Mouse (Mus musculus) testis, postnatal 10 days (tissue): Measurements from ENCODE around the gene Mettl21c.
"Not testable (repeated sequence)": the region's sequence is repeated elsewhere in the genome, so short reads cannot be mapped to it uniquely, and the experiment has no call there.

Source experiments
- DNase-seq: peaks from one replicate; pipeline ENCODE4 v3.0.0; 2021; ENCODE audit warnings: low spot score

Mettl21c gene

DNA sequence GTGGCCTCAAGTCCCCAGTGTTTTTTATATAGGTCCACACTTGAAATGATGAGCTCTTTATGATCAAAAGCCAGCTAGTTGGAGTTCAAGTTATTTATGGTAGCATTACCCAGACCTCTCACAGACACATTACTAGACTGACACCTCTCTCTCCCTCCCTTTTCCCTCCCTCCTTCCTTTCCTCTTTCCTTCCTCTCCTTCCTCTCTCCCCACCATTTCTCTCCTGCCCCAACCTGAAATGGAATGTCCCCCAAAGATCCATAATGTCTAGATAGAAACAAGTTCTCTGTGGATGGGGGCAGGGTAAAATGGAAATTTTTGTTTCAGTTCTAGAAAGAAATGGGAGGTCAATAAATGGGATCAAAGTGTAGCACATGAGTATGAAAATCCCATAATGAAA is at the start of gene Mettl21c:
Gene Mettl21c (minus strand): TSS at position 101 of the 400 bp plus-strand sequence.
- DNase-seq, result no peak

DNA sequence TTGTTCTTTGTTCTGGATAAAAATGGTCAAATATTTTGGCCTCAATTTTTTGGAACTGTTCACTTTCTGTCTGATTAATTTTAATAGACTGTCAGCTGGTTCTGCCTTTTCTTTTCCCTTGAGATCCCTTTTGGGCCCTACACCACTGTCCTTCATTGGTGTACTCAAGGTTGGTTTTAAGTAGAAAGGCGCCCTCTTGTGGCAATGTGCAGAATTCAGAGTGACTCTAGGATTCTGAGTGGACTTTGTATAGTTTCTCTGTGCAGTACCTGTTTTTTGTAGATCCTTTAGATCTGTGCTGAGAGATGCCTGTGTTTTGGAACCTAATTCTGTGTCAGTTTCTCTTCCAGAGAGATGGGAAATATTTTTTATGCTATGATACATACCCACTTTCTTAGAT is 44.8 kb upstream of the Mettl21c start:
- DNase-seq, result peak; percentile 70

DNA sequence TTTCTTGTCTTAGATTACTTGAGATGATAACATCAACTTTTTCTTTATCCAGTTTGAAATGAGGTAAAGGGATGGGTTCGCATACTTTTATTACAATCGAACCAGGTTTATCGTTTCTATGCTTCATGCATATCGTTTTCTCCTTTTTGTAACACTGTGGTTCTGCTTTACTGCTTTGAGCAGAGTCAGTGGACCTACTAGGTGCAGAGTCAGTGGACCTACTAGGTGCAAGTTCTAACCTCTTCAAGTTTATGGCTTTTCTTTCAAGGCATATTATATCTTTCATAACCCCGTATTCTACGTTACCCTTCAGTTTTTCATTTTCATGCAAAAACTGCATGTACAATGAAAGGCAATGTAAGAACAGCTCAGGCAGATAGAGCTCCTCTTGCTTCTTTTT is 43.6 kb upstream of the Mettl21c start:
- DNase-seq, result no peak

DNA sequence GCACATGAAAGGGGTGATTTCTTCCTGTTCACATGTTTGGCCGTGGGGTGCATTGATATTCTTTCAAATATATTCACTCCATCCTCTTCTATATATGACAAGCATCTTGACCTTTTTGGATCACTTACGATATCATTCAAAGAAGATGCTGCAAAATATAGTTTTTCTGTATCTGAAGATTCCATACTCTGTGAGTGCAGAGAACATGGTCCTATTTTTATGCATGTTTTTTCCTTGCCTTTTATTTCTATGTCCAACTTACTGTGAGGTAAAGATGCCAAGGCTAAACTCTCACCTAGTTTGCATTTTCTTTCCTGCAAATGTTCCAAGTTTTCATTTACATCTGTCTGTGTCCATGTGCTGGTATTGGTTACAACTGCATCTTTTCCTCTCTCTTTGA is 42.0 kb upstream of the Mettl21c start, which contains the start of gene Gm8251:
Gene Gm8251 (minus strand): TSS at position 101 of the 400 bp plus-strand sequence.
- no peak for DNase-seq

DNA sequence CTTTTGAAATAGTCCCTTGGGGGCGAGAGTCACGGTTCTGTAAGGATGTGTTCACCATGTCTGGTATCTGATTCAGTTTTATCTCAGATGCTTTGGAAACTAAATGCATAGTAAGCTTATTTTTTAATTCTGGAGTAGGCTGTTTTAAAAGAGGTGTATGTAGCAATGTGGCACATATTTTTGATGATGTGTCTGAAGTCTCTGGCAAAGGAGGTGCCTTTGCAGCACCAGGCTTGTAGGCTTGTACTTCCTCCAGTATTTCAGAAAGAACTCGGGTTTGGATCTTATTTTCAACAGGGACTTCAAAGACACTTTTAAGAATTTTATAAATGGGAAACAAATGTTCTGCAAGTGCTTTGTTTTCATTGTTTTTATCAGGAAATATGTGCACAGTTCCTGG is 38.0 kb upstream of the Mettl21c start:
- no peak for DNase-seq

DNA sequence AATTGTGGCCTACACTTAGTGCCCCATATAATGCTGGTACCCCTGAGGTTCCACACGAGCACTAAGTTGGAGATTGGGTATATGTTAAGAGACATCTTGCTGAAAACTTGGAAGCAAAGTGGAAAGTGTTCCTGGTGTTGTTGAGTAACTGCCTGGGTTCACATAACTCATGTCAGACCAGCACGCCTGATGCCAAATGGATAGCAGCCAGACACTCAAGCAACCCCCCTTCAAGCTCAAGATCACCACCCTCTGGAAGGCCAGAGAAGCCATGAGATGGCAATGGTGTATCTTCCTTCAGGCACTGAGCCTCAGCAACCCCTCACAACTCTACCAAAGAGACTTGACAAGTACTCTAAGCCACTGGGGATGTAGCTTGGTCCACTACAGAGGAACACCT is 26.7 kb upstream of the Mettl21c start:
- no peak for DNase-seq

DNA sequence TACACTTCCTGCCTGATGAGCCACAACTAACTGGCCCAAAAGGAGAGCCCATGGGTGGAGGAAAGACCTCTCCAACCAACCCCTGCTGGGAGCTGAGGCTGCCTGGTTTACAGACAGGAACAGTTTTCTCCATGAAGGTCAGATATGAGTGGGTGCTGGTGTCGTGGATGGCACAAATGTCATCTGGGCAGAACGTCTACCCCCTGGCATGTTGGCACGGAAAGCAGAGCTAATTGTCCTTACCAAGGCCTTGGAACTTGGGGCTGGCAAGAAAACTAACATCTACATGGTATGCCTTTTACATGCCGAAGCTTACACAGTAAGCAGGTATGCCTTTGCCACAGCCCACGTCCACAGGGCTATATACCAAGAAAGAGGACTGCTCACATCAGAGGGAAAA is 25.9 kb upstream of the Mettl21c start:
- DNase-seq, result not testable (repeated sequence)

DNA sequence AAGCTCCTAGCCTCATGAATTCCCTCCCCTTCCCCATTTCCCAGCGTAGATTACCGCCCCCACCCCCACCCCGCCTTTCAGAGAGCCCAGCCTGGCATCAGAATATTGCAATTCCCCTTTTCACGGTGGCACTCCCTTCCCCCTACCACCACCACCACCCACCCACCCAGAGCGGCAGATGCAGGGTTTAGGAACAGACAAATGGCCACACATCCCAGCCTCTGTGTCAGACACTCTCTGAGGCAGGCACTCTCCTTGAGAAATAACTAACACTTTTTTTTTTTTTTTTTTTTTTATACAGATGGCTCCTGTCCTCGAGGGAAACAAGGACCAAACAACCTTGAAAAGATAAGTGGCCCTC is 22.7 kb upstream of the Mettl21c start:
- no peak for DNase-seq

DNA sequence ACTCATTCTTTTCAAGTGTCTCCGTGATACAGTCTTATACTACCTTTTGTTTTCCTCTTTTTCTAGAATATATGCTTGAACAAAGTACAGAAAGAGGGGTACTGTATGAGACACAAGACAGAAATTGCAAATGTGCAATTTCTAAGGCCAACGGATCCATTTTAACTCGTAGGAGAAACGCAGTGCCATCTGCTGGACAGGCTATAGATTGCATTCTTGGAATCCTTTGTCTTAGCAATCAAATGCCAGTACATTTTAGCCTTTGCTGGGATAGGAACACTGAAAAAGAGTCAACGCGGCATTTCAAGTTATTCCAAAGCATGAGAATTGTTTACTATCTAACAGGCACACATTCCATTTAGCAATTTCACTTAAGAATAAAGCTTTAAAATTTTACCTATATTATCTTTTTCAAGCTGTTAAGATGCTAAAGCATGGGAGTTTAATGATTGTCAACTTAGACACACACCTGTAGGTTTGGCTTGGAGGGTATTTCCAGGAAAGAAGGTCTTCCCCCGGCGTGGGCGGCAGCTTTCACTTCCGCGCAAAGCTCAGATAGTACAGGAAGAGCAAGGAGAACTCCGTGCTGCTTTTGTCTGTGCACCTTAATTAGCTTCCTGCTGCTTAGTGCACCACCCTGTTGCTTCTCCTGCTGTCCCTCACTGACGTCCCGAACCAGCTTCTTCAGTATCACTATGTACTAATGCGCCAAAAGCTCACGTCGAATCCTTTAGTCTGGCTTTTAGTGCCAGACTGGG is 22.1 kb upstream of the Mettl21c start:
- DNase-seq, result peak; percentile 81

DNA sequence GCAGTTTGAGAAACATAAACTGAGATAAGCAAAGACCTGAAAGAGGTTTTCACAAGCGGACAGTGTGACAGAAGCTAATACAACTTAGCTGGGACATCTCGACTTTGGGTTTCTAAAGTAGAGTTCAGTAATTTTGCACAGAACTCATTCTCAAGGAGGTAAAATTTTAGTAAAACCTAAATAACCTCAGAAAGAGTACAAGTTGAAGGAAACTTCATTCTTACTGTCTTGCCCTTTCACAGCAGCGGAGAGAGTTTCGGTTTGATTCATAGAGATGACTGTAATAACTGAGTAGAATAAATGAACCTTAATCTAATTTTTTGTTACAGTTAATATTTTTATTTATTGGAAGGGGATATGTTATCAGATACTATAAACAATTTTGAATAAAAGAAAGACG is 13.1 kb upstream of the Mettl21c start:
- DNase-seq, result no peak

DNA sequence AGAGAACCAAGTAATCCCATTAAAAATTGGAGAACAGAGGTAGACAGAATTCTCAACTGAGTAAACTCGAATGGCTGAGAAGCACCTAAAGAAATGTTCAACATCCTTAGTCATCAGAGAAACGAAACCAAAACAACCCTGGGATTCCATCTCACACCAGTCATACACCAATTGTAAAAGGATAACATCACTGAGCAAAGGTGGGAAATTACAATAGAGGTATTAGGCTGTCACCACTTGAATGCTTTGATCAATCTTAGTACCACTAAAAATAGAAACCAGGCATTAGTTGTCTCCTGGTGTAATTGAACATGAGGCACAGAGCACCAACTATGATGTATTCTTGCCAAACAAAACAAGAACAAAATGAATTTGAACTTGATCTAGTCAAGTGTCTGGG is 12.4 kb upstream of the Mettl21c start:
- no peak for DNase-seq

DNA sequence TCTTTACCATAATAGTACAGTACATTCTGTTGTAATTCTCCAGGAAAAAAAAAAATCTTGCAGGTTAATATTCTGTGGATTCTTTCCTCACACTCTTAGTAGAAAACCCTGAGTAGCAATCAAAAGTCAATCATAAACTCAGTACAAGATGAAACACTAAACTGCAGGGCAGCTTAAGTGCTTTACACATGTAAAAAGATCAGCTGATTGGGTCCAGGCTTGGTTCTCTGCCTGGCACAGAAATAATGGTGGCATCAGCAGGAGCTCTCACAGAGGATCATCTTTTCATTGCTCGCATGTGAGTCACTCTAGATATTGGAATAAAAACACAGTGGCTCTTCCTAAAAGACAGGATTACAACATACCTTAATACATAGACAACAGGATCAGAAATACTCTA is 7.8 kb upstream of the Mettl21c start:
- DNase-seq, result no peak

DNA sequence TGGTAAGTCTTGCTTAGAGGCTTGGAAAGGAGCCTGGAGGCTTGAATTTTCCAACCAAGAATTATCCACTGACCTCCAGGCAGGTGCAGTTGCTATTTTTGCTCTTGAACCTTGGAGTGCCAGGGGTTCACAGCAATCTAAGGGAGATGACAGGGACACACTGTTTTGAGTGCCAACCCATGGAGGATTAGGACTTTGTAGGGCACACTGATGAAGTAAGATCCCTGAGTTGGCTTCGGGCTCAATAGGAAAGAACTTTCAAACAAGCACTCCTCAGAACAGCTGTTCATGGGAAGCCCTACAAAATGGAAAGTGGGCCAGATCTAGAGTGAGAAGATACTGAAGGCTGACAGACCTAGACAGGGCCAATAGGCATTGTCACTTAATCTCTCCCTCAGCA is 2.8 kb upstream of the Mettl21c start:
- DNase-seq, result no peak

DNA sequence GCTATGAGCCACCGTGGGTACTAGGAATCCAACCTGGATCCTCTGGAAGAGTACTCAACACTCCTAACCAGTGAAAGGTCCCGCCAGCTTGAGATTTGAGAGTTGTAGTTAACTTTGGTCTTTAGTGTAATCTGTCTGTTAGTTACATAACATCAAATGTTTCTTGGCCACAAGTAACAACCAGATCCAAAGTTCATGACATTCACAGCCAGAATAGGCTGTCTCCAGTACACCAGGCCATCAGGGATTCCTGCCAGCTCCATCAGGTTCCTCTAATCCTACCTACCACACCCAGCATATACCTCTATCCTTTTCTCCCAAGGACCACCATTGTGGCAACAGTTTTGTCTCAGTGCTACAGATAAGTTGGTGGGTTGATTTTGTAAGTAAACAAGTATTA is 4.3 kb downstream of the Mettl21c start:
- no peak for DNase-seq

DNA sequence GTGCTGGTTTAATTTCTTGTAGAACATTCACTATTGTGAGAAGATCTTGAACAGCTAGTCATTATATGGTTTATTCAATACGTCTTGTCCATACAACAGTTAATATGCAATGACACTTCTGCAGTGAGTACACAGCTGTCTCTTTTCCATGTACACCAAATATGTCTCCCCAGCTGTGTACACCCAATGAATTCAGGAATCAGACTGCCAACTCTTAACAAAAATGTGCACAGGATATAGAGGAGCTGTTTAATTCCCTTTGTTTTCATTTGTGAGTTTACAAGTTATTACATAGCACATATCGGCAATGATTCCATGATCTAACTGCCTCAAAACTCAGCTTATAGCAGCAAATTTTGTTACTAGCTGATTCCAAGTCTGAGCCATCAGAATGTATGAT is 15.3 kb downstream of the Mettl21c start:
- DNase-seq, result no peak

DNA sequence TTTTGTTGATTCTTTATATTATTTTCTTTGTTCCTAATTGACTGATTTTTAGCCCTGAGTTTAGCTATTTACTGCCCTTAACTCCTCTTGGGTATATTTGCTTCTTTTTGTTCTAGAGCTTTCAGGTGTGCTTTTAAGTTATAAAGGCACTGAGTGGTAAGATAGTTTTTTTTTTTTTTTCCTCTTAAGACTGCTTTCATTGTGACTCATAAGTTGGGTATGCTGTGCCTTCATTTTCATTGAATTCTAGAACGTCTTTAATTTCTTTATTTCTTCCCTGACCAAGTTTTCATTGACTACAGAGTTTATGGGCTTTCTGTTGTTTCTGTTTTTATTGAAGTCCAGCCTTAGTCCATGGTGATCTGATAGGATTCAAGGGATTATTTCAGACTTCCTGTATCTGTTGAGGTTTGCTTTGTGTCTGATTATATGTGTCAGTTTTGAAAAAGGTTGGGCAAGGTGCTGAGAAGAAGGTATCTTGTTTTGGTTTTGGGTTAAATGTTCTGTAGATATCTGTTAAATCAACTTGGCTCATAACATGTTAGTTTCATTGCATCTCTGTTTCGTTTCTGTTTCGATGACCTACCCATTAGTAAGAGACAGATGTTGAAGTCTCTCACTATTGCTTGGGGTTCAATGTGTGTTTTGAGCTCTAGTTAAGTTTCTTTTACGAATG is 22.8 kb downstream of the Mettl21c start:
- no peak for DNase-seq

DNA sequence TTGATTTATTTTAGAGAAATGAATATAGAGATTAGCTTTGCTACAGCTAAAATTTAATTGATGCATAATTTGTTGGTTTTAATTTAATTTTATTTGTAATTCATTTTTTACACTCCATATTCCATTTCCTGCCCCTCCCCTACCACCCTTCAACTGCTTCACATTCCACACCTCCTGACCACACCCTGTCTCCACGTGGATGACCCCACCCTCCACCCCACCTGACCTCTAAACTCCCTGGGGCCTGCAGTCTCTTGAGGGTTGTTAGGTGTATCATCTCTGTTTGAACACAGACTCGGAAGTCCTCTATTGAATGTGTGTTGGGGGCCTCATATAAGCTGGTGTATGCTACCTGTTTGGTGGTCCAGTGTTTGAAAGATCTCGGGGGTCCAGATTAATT is 48.7 kb downstream of the Mettl21c start:
- no peak for DNase-seq

DNA sequence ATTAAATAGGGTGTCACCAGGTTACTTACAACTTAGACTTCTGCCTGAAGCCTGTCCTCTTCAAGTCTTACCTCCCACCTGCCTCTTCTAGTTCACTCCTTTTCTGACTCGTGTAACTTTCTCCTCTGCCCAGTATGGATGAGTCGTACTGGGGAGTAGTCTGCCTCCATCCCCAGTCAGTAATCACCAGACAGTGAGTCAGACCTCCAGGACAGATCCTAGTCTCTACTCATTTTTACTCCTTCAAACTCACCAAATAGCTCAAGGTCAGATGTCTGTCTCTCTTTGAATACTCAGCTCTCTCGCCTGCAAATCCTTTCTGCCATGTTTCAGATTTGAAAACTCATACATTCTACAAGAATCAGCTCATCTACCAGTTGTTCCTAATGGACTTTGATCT is 50.5 kb downstream of the Mettl21c start:
- no peak for DNase-seq

DNA sequence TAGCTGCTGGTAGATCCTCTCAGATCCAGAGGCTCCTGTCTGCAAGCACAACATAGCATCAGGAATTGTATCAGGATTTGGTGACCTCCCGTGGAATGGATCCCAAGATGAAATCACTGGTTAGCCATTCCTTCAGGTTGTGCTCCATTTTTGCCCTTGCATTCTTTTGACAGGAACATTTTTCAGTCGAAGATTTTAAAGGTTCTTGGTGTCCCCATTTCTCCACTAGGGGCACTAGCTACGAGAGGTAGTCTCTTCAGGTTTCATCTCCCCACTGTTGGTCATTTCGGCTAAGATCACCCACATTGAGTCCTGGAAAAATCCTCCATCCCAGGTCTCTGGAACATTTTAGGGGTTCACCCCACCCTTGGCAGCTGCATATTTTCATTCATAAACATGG is 53.1 kb downstream of the Mettl21c start:
- no peak for DNase-seq

DNA sequence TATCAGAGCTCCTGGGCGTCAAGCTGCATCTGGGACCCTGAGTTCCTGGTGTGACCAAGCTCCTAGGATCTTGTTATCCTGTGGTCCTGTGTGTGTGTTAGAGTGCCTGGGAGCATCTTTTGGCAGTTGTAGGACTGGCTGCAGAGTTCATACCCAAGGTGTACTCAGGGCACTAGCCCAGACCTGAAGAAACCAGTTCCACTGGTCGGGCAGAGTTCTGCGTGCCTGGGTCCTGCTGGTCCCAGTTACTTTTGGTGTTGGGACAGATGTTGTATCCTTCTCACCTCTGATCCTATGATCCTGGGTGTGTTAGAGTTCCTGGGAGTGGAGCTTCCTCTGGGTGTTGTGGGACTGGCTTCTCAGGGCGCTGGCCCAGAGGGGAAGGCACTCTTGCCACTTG is 55.5 kb downstream of the Mettl21c start:
- no peak for DNase-seq
